Mouse (Mus musculus): ENCODE data around the gene Akap8l.

GRCm38 (mm10) chr17:32383661-32384060 is 33.3 kb upstream of the Akap8l start:
- TF ChIP-seq CTCF (IDR thresholded peaks at IDR 0.05; ENCODE audit: control insufficient read depth, insufficient read depth, low read length) (no peak), POLR2A (IDR thresholded peaks at IDR 0.05; ENCODE audit: borderline replicate concordance, control insufficient read depth, low read depth, low read length) (no peak)

Measured in bone marrow, adult 2 months (tissue).